Mouse (Mus musculus): ENCODE data around the gene Olfr69. TPM values are rescaled to one million over a fixed set of nuclear protein-coding genes. Genes with fewer than 3 reads are reported as not detected.
"Not testable (repeated sequence)": the region's sequence is repeated elsewhere in the genome, so short reads cannot be mapped to it uniquely, and the experiment has no call there.

Olfr69 gene
- polyA plus RNA-seq, 1 experiment from 2014 or later: not detected

GRCm38 (mm10) chr7:103809801-103810155 lies 38.4 kb upstream of the Olfr69 start:
- no peak overlapping the region for H3K9ac ChIP-seq (ENCODE audit: low read depth, low read length)
- no peaks in the 10 kb centered on the region for H3K9me3 ChIP-seq (replicated peaks; ENCODE audit: control insufficient read depth, low read length)
- H3K27me3 ChIP-seq (ENCODE audit: control insufficient read depth, insufficient read depth, low read length): no peaks in the 10 kb centered on the region
- ATAC-seq (replicated peaks; ENCODE audit: insufficient number of reproducible peaks, low FRiP score, low TSS enrichment): no peak
- H3K27ac ChIP-seq (ENCODE audit: low read depth, low read length): 0 out of 2 replicates have a peak overlapping the region, but pooled peaks have one; percentile 46
- no peak overlapping the region; the same call in 1 of the 2 replicates for H3K4me2 ChIP-seq
- no peak overlapping the region for H3K4me3 ChIP-seq (ENCODE audit: low read depth, low read length)
- WGBS (ENCODE audit: insufficient replicate concordance): 44% methylated on average over 1 of the region's 1 CpGs
- peaks cover 5% of the 10 kb centered on the region; the same call in 1 of the 2 replicates for H3K4me1 ChIP-seq (ENCODE audit: control insufficient read depth, insufficient read depth, low read length)
- H3K36me3 ChIP-seq (ENCODE audit: control insufficient read depth, insufficient read depth, low read length): no peaks in the 10 kb centered on the region

DNA sequence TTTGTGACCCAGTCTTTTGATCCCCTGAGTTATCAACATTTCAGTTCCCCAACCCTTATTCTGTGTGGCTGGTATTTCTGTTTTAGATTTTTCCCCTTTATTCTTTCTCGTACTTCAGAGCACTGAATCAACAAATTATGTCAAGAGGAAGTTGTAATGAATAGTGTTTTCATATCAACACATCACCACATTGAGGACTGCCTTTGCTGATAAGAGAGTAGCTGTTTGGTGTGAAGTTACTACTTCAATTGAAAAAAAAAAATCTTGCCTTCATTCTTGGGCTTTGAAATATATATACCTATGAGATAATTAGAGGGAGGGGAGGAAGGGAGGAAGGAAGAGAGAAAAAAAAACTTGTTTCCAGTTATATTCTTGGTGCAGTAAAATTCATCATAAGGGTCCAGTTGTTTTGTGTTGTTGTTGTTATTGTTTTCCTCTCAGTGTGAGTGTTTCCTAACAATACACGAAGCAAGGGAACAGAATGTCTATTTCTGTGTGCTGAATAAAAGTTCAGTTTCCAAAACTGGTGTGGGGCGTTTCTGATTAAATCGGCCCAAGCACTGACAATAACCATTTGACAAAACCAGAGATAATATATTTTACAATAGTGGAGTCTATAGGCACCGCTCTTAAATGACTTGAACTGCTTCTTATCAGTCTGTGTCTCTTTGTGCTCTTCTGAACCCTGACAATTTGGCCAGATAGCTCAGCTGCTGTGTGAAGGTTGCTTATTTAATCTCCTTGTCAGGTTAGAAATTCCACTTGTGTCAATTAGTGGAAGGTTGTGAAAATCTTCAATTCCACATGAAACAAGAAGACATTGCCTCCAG lies 37.8 kb upstream of the Olfr69 start:
- 17% methylated on average over 5 of the region's 5 CpGs for WGBS (ENCODE audit: insufficient replicate concordance)
- H3K4me2 ChIP-seq: no peak overlapping the region; the same call in 1 of the 2 replicates

DNA sequence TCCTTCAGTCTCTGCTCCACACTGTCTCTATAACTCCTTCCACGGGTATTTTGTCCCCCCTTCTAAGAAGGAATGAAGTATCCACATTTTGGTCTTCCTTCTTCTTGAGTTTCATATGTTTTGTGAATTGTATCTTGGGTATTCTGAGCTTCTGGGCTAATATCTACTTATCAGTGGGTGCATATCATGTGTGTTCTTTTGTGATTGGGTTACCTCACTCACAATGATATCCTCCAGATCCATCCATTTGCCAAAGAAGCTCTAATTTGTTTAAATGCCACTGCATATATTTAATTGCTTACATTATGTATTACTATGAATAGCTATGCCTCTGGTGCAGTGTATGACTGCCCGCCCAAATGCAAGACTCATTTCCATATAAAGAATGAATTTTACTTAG lies 36.7 kb upstream of the Olfr69 start:
- H3K4me3 ChIP-seq (ENCODE audit: low read depth, low read length): not testable (repeated sequence)

More for the DNA sequence above, 37.8 kb upstream of the Olfr69 start:
- no peak for ATAC-seq (replicated peaks; ENCODE audit: insufficient number of reproducible peaks, low FRiP score, low TSS enrichment)
- H3K4me1 ChIP-seq (ENCODE audit: control insufficient read depth, insufficient read depth, low read length): peaks cover 5% of the 10 kb centered on the region; the same call in 1 of the 2 replicates
- H3K27me3 ChIP-seq (ENCODE audit: control insufficient read depth, insufficient read depth, low read length): no peaks in the 10 kb centered on the region
- H3K4me3 ChIP-seq (ENCODE audit: low read depth, low read length): no peak overlapping the region
- H3K9ac ChIP-seq (ENCODE audit: low read depth, low read length): no peak overlapping the region
- H3K27ac ChIP-seq (ENCODE audit: low read depth, low read length): 0 out of 2 replicates have a peak overlapping the region, but pooled peaks have one; percentile 46
- H3K9me3 ChIP-seq (replicated peaks; ENCODE audit: control insufficient read depth, low read length): no peaks in the 10 kb centered on the region
- H3K36me3 ChIP-seq (ENCODE audit: control insufficient read depth, insufficient read depth, low read length): no peaks in the 10 kb centered on the region

DNA sequence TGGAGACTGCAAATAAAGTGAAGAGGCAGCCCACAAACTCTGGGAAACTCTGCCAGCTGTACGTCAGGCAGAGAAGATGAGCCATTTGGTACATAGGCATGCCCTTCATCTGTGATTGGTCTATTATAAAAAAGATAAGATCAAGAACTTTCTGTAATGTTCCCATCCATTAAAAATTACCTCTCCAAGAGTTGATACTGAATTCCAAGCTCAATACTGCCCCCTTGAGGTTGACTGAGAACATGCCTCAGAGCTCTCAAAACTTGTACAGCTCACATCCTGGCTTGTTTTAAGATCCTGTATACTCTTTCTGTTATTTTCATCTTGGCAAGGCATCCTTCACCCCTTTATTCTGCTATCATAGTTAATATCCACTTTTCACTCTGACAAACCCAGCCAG lies 35.5 kb upstream of the Olfr69 start:
- 70% methylated on average over 1 of the region's 1 CpGs for WGBS (ENCODE audit: insufficient replicate concordance)
- H3K9ac ChIP-seq (ENCODE audit: low read depth, low read length): no peak overlapping the region
- no peak overlapping the region for H3K4me2 ChIP-seq
- H3K36me3 ChIP-seq (ENCODE audit: control insufficient read depth, insufficient read depth, low read length): no peaks in the 10 kb centered on the region
- ATAC-seq (replicated peaks; ENCODE audit: insufficient number of reproducible peaks, low FRiP score, low TSS enrichment): no peak
- H3K9me3 ChIP-seq (replicated peaks; ENCODE audit: control insufficient read depth, low read length): no peaks in the 10 kb centered on the region
- no peak overlapping the region for H3K4me3 ChIP-seq (ENCODE audit: low read depth, low read length)
- H3K27me3 ChIP-seq (ENCODE audit: control insufficient read depth, insufficient read depth, low read length): no peaks in the 10 kb centered on the region
- H3K4me1 ChIP-seq (ENCODE audit: control insufficient read depth, insufficient read depth, low read length): peaks cover 5% of the 10 kb centered on the region; the same call in 1 of the 2 replicates
- H3K27ac ChIP-seq (ENCODE audit: low read depth, low read length): no peak overlapping the region

More for the DNA sequence above, 36.7 kb upstream of the Olfr69 start:
- H3K27ac ChIP-seq (ENCODE audit: low read depth, low read length); H3K9ac ChIP-seq (ENCODE audit: low read depth, low read length); H3K4me2 ChIP-seq; H3K36me3 ChIP-seq (ENCODE audit: control insufficient read depth, insufficient read depth, low read length); H3K9me3 ChIP-seq (replicated peaks; ENCODE audit: control insufficient read depth, low read length); H3K27me3 ChIP-seq (ENCODE audit: control insufficient read depth, insufficient read depth, low read length); ATAC-seq (replicated peaks; ENCODE audit: insufficient number of reproducible peaks, low FRiP score, low TSS enrichment); H3K4me1 ChIP-seq (ENCODE audit: control insufficient read depth, insufficient read depth, low read length): not testable (repeated sequence)
- 66% methylated on average over 2 of the region's 2 CpGs for WGBS (ENCODE audit: insufficient replicate concordance)

DNA sequence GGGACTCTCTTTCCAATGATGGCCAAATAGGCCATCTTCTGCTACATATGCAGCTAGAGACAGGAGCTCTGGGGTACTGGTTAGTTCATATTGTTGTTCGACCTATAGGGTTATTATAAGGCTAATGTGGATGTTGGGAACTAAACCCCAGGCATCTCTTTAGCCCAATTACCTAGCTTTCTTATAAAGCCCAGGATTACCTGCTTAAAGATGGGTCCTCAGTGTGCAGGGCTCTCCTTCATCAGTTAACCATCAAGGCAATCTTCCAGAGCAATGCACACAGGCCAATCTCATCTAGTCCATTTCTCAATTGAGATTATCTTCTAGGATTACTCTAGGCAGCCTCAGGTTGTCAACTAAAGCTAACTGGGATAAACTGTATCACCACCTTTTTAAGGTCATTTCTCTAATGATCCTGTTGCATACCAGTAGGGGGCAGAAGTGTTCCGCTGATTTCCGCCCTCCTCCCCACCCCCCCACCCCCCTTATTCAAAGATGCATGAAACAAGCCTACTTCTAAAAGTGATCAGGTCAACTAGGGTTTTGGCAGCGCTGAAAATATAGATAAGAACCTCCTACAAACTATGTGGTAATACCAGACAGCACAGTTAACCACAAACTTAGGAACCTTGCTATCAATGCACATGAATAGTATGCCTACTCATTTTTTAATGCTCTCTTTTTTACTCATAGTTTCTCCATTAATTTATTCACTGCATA lies 21.4 kb upstream of the Olfr69 start:
- Histone ChIP-seq H3K4me2 (no peak overlapping the region), H3K27me3 (ENCODE audit: control insufficient read depth, insufficient read depth, low read length) (no peaks in the 10 kb centered on the region), H3K9me3 (replicated peaks; ENCODE audit: control insufficient read depth, low read length) (no peaks in the 10 kb centered on the region), H3K9ac (ENCODE audit: low read depth, low read length) (no peak overlapping the region), H3K4me3 (ENCODE audit: low read depth, low read length) (no peak overlapping the region), H3K27ac (ENCODE audit: low read depth, low read length) (no peak overlapping the region), H3K4me1 (ENCODE audit: control insufficient read depth, insufficient read depth, low read length) (no peaks in the 10 kb centered on the region), H3K36me3 (ENCODE audit: control insufficient read depth, insufficient read depth, low read length) (no peaks in the 10 kb centered on the region)
- no peak; the same call in 1 of the 2 replicates for ATAC-seq (replicated peaks; ENCODE audit: insufficient number of reproducible peaks, low FRiP score, low TSS enrichment)
- WGBS (ENCODE audit: insufficient replicate concordance): 11% methylated on average over 4 of the region's 4 CpGs

DNA sequence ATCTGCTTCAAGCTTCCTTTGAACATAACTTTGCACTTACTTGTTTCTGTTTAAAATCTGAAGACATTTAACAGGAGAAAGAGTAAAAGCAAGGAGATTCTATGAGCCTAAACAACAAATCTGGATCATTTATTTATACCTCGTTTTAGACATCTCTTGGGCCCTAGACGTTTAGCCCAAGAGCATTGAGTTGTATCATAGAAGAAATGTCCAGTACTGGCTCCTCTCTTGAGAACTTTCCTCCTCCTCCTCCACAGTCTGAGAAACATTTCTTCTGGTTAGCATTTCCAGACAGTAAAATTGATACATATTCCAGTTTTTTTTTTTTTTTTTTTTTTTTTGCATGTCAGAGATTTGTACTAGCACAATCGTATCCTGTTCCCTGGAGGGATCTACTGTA lies 20.3 kb upstream of the Olfr69 start, which contains the start of gene Olfr67:
Olfr67 (minus strand) TSS at position 101 of the 400 bp plus-strand sequence.
- Histone ChIP-seq H3K4me3 (ENCODE audit: low read depth, low read length) (no peak within 1 kb of the TSS), H3K36me3 (ENCODE audit: control insufficient read depth, insufficient read depth, low read length) (no peaks in the 10 kb centered on the region), H3K4me2 (no peak within 1 kb of the TSS), H3K27me3 (ENCODE audit: control insufficient read depth, insufficient read depth, low read length) (no peaks in the 10 kb centered on the region), H3K27ac (ENCODE audit: low read depth, low read length) (no peak within 1 kb of the TSS), H3K9ac (ENCODE audit: low read depth, low read length) (no peak within 1 kb of the TSS), H3K4me1 (ENCODE audit: control insufficient read depth, insufficient read depth, low read length) (no peaks in the 10 kb centered on the region), H3K9me3 (replicated peaks; ENCODE audit: control insufficient read depth, low read length) (no peaks in the 10 kb centered on the region)
- WGBS (ENCODE audit: insufficient replicate concordance): 83% methylated on average over 3 of the region's 3 CpGs
- no peak for ATAC-seq (replicated peaks; ENCODE audit: insufficient number of reproducible peaks, low FRiP score, low TSS enrichment)

GRCm38 (mm10) chr7:103779598-103779997 lies 8.2 kb upstream of the Olfr69 start, which contains the start of gene Olfr68:
TSS of gene Olfr68 (minus strand) at chr7:103779698.
- WGBS (ENCODE audit: insufficient replicate concordance): 72% methylated on average over 3 of the region's 3 CpGs
- no peaks in the 10 kb centered on the region for H3K4me1 ChIP-seq (ENCODE audit: control insufficient read depth, insufficient read depth, low read length)
- no peak within 1 kb of the TSS for H3K4me3 ChIP-seq (ENCODE audit: low read depth, low read length)
- no peak within 1 kb of the TSS for H3K4me2 ChIP-seq
- H3K9ac ChIP-seq (ENCODE audit: low read depth, low read length): no peak within 1 kb of the TSS
- H3K36me3 ChIP-seq (ENCODE audit: control insufficient read depth, insufficient read depth, low read length): no peaks in the 10 kb centered on the region
- H3K27ac ChIP-seq (ENCODE audit: low read depth, low read length): no peak within 1 kb of the TSS
- no peaks in the 10 kb centered on the region for H3K9me3 ChIP-seq (replicated peaks; ENCODE audit: control insufficient read depth, low read length)
- H3K27me3 ChIP-seq (ENCODE audit: control insufficient read depth, insufficient read depth, low read length): no peaks in the 10 kb centered on the region
- no peak for ATAC-seq (replicated peaks; ENCODE audit: insufficient number of reproducible peaks, low FRiP score, low TSS enrichment)

- H3K4me3 ChIP-seq (ENCODE audit: low read depth, low read length); H3K4me2 ChIP-seq; H3K9me3 ChIP-seq (replicated peaks; ENCODE audit: control insufficient read depth, low read length); H3K9ac ChIP-seq (ENCODE audit: low read depth, low read length); H3K36me3 ChIP-seq (ENCODE audit: control insufficient read depth, insufficient read depth, low read length); H3K27me3 ChIP-seq (ENCODE audit: control insufficient read depth, insufficient read depth, low read length); H3K27ac ChIP-seq (ENCODE audit: low read depth, low read length); H3K4me1 ChIP-seq (ENCODE audit: control insufficient read depth, insufficient read depth, low read length); ATAC-seq (replicated peaks; ENCODE audit: insufficient number of reproducible peaks, low FRiP score, low TSS enrichment): not testable (repeated sequence)
- 55% methylated on average over 4 of the region's 4 CpGs for WGBS (ENCODE audit: insufficient replicate concordance)
These were observed 6.3 kb upstream of the Olfr69 start for GRCm38 (mm10) chr7:103777652-103778051.
